Mouse (Mus musculus) C2C12 (cell line): ENCODE data around the gene Cplx3.

Source experiments
- CEBPB ChIP-seq: IDR thresholded peaks from one replicate; pipeline ENCODE4 v1.6.1; 2011; ENCODE audit warnings: low read depth, mild to moderate bottlenecking, control low read depth, moderate library complexity
- CTCF ChIP-seq: IDR thresholded peaks from one replicate; pipeline ENCODE4 v1.5.1; 2011; ENCODE audit not compliant: control insufficient read depth, insufficient read depth, insufficient read length
- FOSL1 ChIP-seq: IDR thresholded peaks from one replicate; pipeline ENCODE4 v1.8.0; 2011; ENCODE audit warnings: mild to moderate bottlenecking, low read length; ENCODE audit not compliant: poor library complexity, insufficient read depth, severe bottlenecking
- MAX ChIP-seq: IDR thresholded peaks from one replicate; pipeline ENCODE4 v1.6.1; 2011; ENCODE audit warnings: mild to moderate bottlenecking, control low read depth
- MYOG ChIP-seq: IDR thresholded peaks from one replicate; pipeline ENCODE4 v1.6.1; 2011; ENCODE audit not compliant: control insufficient read depth, insufficient read length; ENCODE audit errors: extremely low read depth
- USF1 ChIP-seq: IDR thresholded peaks from one replicate; pipeline ENCODE4 v1.6.1; 2011; ENCODE audit warnings: low read depth, mild to moderate bottlenecking, control low read depth, moderate library complexity

- TF ChIP-seq CTCF (no peak), FOSL1 (no peak), MAX (no peak), USF1 (no peak), CEBPB (no peak), MYOG (no peak)
Measured at GRCm38 (mm10) chr9:57643856-57644180, 37.7 kb upstream of the Cplx3 start.
